Mouse (Mus musculus) kidney, adult 2 months (tissue): ENCODE measurements at regions not wholly inside any gene's neighbourhood (a gene's known extent, or its start where the extent isn't known, plus 50 kb on each side); places are given as distances from the start of the nearest gene placed in this dataset.

ENCODE experiments used
- DNase-seq: peaks from one replicate; pipeline ENCODE4 v3.0.0; 2021
- H3K27ac ChIP-seq: fragments of 200-500 bp; 2 replicates; pipeline ENCODE4 v1.5.1; 2012; ENCODE audit warnings: low read depth, low read length, control low read depth, inconsistent platforms; ENCODE audit not compliant: insufficient read depth
- H3K27me3 ChIP-seq: fragments of 200-500 bp; replicated peaks from 2 replicates; pipeline ENCODE4 v1.6.1; 2012; ENCODE audit warnings: mild to moderate bottlenecking, moderate library complexity, low read length, inconsistent platforms; ENCODE audit not compliant: control insufficient read depth, insufficient read depth
- H3K36me3 ChIP-seq: fragments of 200-500 bp; 2 replicates; pipeline ENCODE4 v1.6.1; 2012; ENCODE audit warnings: mild to moderate bottlenecking, moderate library complexity, low read length, inconsistent platforms; ENCODE audit not compliant: control insufficient read depth, insufficient read depth
- H3K4me1 ChIP-seq: fragments of 200-500 bp; 2 replicates; pipeline ENCODE4 v1.6.1; 2011; ENCODE audit warnings: low read length; ENCODE audit not compliant: control insufficient read depth, insufficient read depth
- H3K4me3 ChIP-seq: fragments of 200-500 bp; 2 replicates; pipeline ENCODE4 v1.5.1; 2011; ENCODE audit warnings: mild to moderate bottlenecking, low read depth, low read length, control low read depth; ENCODE audit not compliant: insufficient read depth
- CTCF ChIP-seq: fragments of 200-500 bp; conservative IDR thresholded peaks from 2 replicates; pipeline ENCODE4 v1.5.1; 2011; ENCODE audit warnings: low read depth, mild to moderate bottlenecking, control low read depth, low read length, moderate library complexity, mixed read lengths; ENCODE audit not compliant: insufficient read depth, insufficient read length
- POLR2A ChIP-seq: fragments of 200-500 bp; IDR thresholded peaks from one replicate; pipeline ENCODE4 v1.6.1; 2011; ENCODE audit warnings: low read depth, low read length, control low read depth
- WGBS: fragments of 180-500 bp; shearing (Covaris S2); methylation state at CpG from one replicate; pipeline ENCODE4 v1.1.7; 2018; 5-methylcytosine and 5-hydroxymethylcytosine counted together

- Histone ChIP-seq H3K4me1 (no peaks in the 10 kb centered on the region), H3K27ac (no peak overlapping the region), H3K27me3 (no peaks in the 10 kb centered on the region), H3K36me3 (no peaks in the 10 kb centered on the region), H3K4me3 (no peak overlapping the region)
- TF ChIP-seq CTCF (0 out of 2 replicates have a peak, but pooled peaks have one; percentile 18), POLR2A (no peak)
- DNase-seq, result no peak
- 90% methylated on average over 5 of the region's 5 CpGs for WGBS
Observed at GRCm38 (mm10) chr2:174870284-174870683, 109.9 kb downstream of the Edn3 start.

- no peak overlapping the region for H3K27ac ChIP-seq
- H3K4me3 ChIP-seq, result no peak overlapping the region
- H3K36me3 ChIP-seq, result no peaks in the 10 kb centered on the region
- no peaks in the 10 kb centered on the region for H3K27me3 ChIP-seq
- TF ChIP-seq CTCF (no peak), POLR2A (no peak)
- no peak for DNase-seq
- H3K4me1 ChIP-seq, result no peaks in the 10 kb centered on the region
- 73% methylated on average over 10 of the region's 10 CpGs for WGBS
Observed at GRCm38 (mm10) chr2:174871225-174871624, 110.8 kb downstream of the Edn3 start.

GRCm38 (mm10) chr2:174871844-174872243 is 111.4 kb downstream of the Edn3 start:
- TF ChIP-seq POLR2A (no peak), CTCF (no peak)
- no peak for DNase-seq
- no peak overlapping the region for H3K27ac ChIP-seq
- H3K4me1 ChIP-seq, result no peaks in the 10 kb centered on the region
- H3K36me3 ChIP-seq, result no peaks in the 10 kb centered on the region
- WGBS, result 75% methylated on average over 3 of the region's 3 CpGs
- H3K4me3 ChIP-seq, result no peak overlapping the region
- H3K27me3 ChIP-seq, result no peaks in the 10 kb centered on the region

- H3K27me3 ChIP-seq, result no peaks in the 10 kb centered on the region
- 51% methylated on average over 5 of the region's 5 CpGs for WGBS
- TF ChIP-seq CTCF (no peak), POLR2A (no peak)
- no peaks in the 10 kb centered on the region for H3K36me3 ChIP-seq
- no peak overlapping the region for H3K4me3 ChIP-seq
- H3K27ac ChIP-seq, result no peak overlapping the region
- no peak for DNase-seq
- no peaks in the 10 kb centered on the region for H3K4me1 ChIP-seq
Observed at GRCm38 (mm10) chr2:174876886-174877285, 116.5 kb downstream of the Edn3 start.

GRCm38 (mm10) chr2:174878979-174879378 is 118.6 kb downstream of the Edn3 start:
- WGBS, result 53% methylated on average over 4 of the region's 4 CpGs
- no peak overlapping the region for H3K27ac ChIP-seq

GRCm38 (mm10) chr2:174880659-174881058 is 120.2 kb downstream of the Edn3 start:
- no peaks in the 10 kb centered on the region for H3K36me3 ChIP-seq
- no peaks in the 10 kb centered on the region for H3K27me3 ChIP-seq
- TF ChIP-seq CTCF, result no peak
- no peak for TF ChIP-seq POLR2A
- DNase-seq, result no peak
- no peaks in the 10 kb centered on the region for H3K4me1 ChIP-seq
- no peak overlapping the region for H3K4me3 ChIP-seq
- 89% methylated on average over 13 of the region's 13 CpGs for WGBS
- H3K27ac ChIP-seq, result no peak overlapping the region

More at GRCm38 (mm10) chr2:174878979-174879378, 118.6 kb downstream of the Edn3 start:
- no peak for DNase-seq
- H3K36me3 ChIP-seq, result no peaks in the 10 kb centered on the region
- no peak overlapping the region for H3K4me3 ChIP-seq
- H3K27me3 ChIP-seq, result no peaks in the 10 kb centered on the region
- H3K4me1 ChIP-seq, result no peaks in the 10 kb centered on the region
- TF ChIP-seq CTCF, result no peak
- TF ChIP-seq POLR2A, result no peak

- TF ChIP-seq POLR2A, result no peak
- Histone ChIP-seq H3K27me3 (no peaks in the 10 kb centered on the region), H3K36me3 (no peaks in the 10 kb centered on the region), H3K27ac (no peak overlapping the region), H3K4me3 (no peak overlapping the region), H3K4me1 (no peaks in the 10 kb centered on the region)
- 61% methylated on average over 19 of the region's 19 CpGs for WGBS
- no peak for DNase-seq
Observed at GRCm38 (mm10) chr2:174884232-174885225, 124.1 kb downstream of the Edn3 start.
